Mouse (Mus musculus) heart, embryonic 11.5 days (tissue): ENCODE data around the gene Notch2. TPM values are rescaled to one million over a fixed set of nuclear protein-coding genes. Genes with fewer than 3 reads are reported as not detected.

Experiments
- ATAC-seq: fragments of 200-750 bp; cut with Nextera tagmentation; replicated peaks from 2 replicates; pipeline ENCODE4 v1.8.0; 2017; ENCODE audit warnings: moderate library complexity; ENCODE audit not compliant: insufficient number of reproducible peaks, low FRiP score, low TSS enrichment
- H3K27ac ChIP-seq: fragments of 300-500 bp; sonication (generic); 2 replicates; pipeline ENCODE4 v1.5.1; 2014; ENCODE audit warnings: mild to moderate bottlenecking, low read depth, low read length
- H3K27me3 ChIP-seq: fragments of 300-500 bp; sonication (generic); 2 replicates; pipeline ENCODE4 v1.6.1; 2014; ENCODE audit warnings: mild to moderate bottlenecking, low read length, mixed read lengths; ENCODE audit not compliant: control insufficient read depth, insufficient read depth
- H3K36me3 ChIP-seq: fragments of 300-500 bp; sonication (generic); 2 replicates; pipeline ENCODE4 v1.6.1; 2014; ENCODE audit warnings: mild to moderate bottlenecking, low read length, moderate library complexity, mixed read lengths; ENCODE audit not compliant: control insufficient read depth, insufficient read depth
- H3K4me1 ChIP-seq: fragments of 300-500 bp; sonication (generic); 2 replicates; pipeline ENCODE4 v1.6.1; 2014; ENCODE audit warnings: low read length; ENCODE audit not compliant: control insufficient read depth, insufficient read depth
- H3K4me2 ChIP-seq: fragments of 300-500 bp; sonication (generic); 2 replicates; pipeline ENCODE4 v1.6.1; 2014; ENCODE audit warnings: mild to moderate bottlenecking, moderate library complexity
- H3K4me3 ChIP-seq: fragments of 300-500 bp; sonication (generic); 2 replicates; pipeline ENCODE4 v1.5.1; 2014; ENCODE audit warnings: low read depth, low read length
- H3K9ac ChIP-seq: fragments of 300-500 bp; sonication (generic); 2 replicates; pipeline ENCODE4 v1.6.1; 2014; ENCODE audit warnings: mild to moderate bottlenecking, low read depth, low read length, moderate library complexity
- H3K9me3 ChIP-seq: fragments of 300-500 bp; sonication (generic); replicated peaks from 2 replicates; pipeline ENCODE4 v1.6.1; 2016; ENCODE audit warnings: low read length; ENCODE audit not compliant: control insufficient read depth
- WGBS: fragments of 180-500 bp; shearing (Covaris S2); extraction: QIAGEN DNeasy Blood & Tissue Kit; methylation state at CpG from one replicate; pipeline ENCODE4 v1.1.7; 2014; ENCODE audit not compliant: insufficient replicate concordance; 5-methylcytosine and 5-hydroxymethylcytosine counted together
- polyA plus RNA-seq: library from polyadenylated mRNA; unstranded; fragments of >200 nt; fragmentation: Nextera tagmentation; extraction: Ambion mirVana; gene quantifications from 2 replicates; pipeline ENCODE4 v1.2.1, GENCODE M21; 2014

Notch2 gene
- polyA plus RNA-seq, 1 experiment from 2014 or later = 12.5 TPM

DNA sequence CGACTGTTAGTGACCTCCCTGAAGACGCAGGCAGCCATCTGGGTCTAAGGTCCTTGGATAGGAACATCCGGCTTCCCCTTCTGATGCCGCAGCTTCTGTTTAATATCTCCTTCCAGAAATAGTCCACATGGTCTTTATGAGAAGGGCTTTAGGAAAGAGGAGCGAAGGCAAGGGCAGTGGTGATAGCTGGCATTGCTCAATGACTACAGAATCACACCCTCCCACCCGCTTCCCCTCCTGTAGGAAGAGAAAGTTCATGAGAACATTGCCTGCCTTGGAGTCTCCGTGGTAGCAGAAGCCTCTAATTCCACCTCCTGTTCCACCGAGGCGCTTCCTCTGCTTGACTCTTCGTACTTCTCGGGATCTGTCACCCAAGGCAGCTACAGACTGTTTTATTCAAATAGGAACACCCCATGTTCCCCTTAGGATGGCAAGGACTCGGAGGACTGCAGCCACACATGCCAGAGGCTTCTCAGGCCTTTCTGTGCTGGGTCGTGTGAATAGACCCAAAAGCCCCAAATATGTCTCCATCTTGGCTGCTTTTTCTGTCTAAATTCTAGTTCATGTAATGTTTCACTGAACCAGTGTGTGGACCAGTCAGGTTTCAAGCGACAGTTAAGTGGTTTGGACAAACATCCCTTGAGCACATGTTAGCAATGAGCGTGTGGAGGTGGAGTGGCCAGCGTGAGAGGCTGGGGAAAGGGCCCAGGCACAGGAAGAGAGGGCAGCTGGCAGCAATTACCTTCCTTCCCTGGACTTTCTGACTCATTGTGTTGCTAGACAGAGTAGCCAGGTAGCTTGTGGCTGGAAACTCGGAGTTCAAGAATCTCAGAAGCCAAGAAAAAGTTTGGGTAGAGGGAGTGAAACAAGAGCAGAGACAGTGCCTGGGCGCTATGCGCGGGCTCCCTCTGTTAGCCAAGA is 42.7 kb downstream of the Notch2 start:
- no peak for ATAC-seq
- H3K36me3 ChIP-seq = no peaks in the 10 kb centered on the region
- H3K4me2 ChIP-seq = no peak overlapping the region
- H3K27me3 ChIP-seq = no peaks in the 10 kb centered on the region
- no peak overlapping the region for H3K4me3 ChIP-seq
- no peak overlapping the region for H3K27ac ChIP-seq
- H3K9me3 ChIP-seq = no peaks in the 10 kb centered on the region
- no peak overlapping the region for H3K9ac ChIP-seq
- WGBS = 77% methylated on average over 20 of the region's 20 CpGs
- H3K4me1 ChIP-seq = peaks cover 20% of the 10 kb centered on the region

DNA sequence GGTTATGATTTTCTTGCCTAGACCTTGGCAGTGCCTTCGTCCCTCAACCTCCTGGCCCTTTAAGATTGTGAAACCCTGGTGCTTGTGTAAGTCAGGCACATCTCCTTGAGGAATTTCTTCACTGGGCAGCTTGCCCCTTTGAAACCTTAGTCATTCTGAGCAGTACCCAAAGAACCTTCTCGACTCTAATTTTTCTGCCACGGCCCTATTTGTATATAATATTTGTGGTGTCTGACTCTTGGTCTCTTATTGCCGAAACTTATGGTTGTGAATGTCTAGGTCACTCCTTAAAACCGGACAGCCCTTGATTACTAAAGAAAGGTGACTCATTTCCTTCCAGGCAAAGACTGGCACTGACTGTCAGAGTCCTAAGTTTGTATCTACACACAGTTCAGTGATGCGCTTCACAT is 43.6 kb downstream of the Notch2 start:
- no peaks in the 10 kb centered on the region for H3K9me3 ChIP-seq
- H3K36me3 ChIP-seq = no peaks in the 10 kb centered on the region
- H3K27ac ChIP-seq = no peak overlapping the region
- no peak overlapping the region for H3K4me2 ChIP-seq
- peaks cover 29% of the 10 kb centered on the region for H3K4me1 ChIP-seq
- no peak for ATAC-seq
- H3K27me3 ChIP-seq = no peaks in the 10 kb centered on the region
- no peak overlapping the region for H3K4me3 ChIP-seq
- H3K9ac ChIP-seq = no peak overlapping the region
- 70% methylated on average over 6 of the region's 6 CpGs for WGBS

DNA sequence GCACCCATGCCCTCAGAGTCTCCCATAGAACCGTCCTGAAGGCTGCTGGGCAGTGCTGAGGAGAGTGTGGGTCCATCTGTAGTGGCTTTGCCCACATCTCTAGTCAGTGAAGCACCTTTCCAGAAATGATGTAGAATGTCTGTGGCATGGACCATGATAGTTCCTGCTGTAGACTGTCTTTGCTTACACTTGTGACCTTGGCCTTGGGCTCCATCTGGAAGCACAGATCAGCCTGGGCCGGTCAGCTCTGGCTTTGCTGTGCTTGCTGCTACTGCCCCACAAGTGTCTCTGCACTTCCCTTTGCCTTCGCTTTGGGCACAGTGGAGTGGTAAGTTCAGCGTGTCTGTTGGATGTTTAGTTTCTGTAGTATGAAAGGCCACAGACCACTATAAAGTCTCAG is 45.7 kb downstream of the Notch2 start:
- 85% methylated on average over 4 of the region's 4 CpGs for WGBS
- no peaks in the 10 kb centered on the region for H3K36me3 ChIP-seq
- no peaks in the 10 kb centered on the region for H3K9me3 ChIP-seq
- no peaks in the 10 kb centered on the region for H3K27me3 ChIP-seq
- no peak overlapping the region for H3K4me3 ChIP-seq
- H3K9ac ChIP-seq = no peak overlapping the region
- H3K4me2 ChIP-seq = no peak overlapping the region
- ATAC-seq = no peak
- no peak overlapping the region for H3K27ac ChIP-seq
- H3K4me1 ChIP-seq = peaks cover 48% of the 10 kb centered on the region

DNA sequence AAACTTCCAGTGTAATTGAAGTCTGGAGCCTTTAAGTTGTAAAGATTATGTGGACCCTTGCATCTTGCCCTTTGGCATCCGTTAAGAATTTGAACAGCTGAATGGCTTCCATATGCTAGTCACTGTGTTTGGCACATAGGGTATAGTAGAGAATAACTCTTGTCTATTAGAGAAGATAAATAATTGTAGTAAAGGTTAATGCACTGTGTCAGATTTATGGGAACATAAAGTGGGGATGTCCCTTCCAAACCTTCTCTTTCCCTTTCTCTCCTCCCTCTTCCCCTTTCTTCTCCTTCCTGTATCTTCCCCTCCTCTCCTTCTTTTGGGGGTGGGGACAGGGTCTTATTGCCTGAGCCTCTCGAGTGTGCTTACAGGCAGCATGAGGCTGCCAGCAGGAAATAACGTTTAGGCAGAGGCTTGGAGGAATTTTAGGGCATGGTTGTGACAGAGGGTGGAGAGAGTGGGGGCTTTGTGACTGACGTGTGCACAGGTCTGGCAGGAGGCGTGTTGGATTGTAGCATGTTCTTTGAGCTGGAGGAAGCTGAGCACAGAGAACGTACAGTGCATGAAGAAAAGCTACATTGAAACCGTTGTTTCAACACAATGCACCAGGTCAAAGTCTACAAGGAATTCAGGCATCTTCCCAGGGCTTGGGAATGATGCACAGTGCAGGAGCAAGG is 47.8 kb downstream of the Notch2 start:
- peak overlapping the region; percentile 28; the same call in 1 of the 2 replicates for H3K9ac ChIP-seq

DNA sequence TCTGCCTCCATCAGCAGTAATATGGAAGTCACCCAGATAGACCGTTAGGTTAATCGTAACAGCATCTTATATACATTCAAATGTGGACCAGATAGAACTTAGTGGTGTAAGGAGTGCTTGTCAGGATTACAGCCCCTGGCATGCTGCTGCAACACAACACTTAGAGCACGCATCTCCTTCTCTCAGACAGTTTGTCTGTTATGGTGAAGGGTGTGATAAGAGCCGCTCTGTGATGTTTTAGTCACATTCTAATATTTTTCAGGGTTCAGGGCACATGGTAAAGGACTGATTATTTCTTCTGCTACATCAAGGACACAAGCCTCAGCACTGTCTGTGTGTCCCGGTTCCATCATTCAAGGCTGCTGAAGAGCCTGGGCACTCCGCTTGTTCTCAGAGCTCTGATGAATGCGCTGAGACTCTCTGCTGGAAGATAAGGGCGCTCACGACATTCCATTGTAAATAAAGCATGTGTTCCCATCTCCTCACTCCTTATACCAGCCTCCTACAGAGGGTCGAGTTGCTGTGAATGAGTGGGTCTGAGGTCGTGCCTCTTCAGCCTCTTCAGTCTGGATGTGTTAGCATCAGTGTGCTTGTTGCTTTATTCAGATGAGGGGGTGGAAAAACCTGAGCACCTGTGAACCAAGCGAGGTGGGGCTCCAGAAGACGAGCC is 48.5 kb downstream of the Notch2 start:
- no peaks in the 10 kb centered on the region for H3K36me3 ChIP-seq
- 30% methylated on average over 13 of the region's 13 CpGs for WGBS
- ATAC-seq = 0 out of 2 replicates have a peak, but pooled peaks have one; percentile 11
- no peaks in the 10 kb centered on the region for H3K27me3 ChIP-seq
- H3K4me1 ChIP-seq = peaks cover 39% of the 10 kb centered on the region
- no peaks in the 10 kb centered on the region for H3K9me3 ChIP-seq
- H3K4me3 ChIP-seq = no peak overlapping the region
- H3K9ac ChIP-seq = peak overlapping the region; percentile 43; the same call in 1 of the 2 replicates
- peak overlapping the region; percentile 12 for H3K4me2 ChIP-seq
- H3K27ac ChIP-seq = peak overlapping the region; percentile 85

More for the DNA sequence above, 47.8 kb downstream of the Notch2 start:
- Histone ChIP-seq H3K36me3 (no peaks in the 10 kb centered on the region), H3K27me3 (no peaks in the 10 kb centered on the region), H3K27ac (peak overlapping the region; percentile 50; the same call in 1 of the 2 replicates), H3K4me1 (peaks cover 44% of the 10 kb centered on the region), H3K4me3 (no peak overlapping the region), H3K4me2 (no peak overlapping the region), H3K9me3 (no peaks in the 10 kb centered on the region)
- 40% methylated on average over 7 of the region's 7 CpGs for WGBS
- no peak for ATAC-seq

DNA sequence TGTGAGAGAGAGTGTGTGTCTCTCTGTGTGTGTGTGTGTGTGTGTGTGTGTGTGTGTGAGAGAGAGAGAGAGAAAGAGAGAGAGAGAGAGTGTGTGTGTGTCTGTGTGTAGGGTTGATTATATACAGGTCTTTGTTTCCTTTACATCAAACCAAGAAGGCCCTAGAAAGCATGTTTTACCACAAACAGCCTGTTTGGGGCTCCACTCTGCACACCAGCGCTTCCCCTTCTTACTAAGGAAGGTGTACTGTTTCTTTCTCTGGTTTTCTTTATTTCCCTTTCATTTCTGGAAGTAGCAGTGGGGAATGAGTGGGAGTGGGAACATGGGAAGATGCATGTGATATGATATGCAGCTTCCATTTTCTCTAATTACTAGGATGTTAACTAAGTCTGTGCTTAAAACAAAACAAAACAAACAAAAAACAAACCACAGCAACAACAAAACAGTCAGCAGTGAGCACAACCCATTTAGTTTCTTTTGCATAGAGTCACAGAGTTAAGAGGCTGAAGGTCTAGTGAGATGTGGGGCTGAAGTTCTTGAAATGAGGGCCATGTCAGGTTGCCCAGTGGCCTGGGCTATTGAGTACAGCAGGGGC is 49.4 kb downstream of the Notch2 start:
- no peaks in the 10 kb centered on the region for H3K9me3 ChIP-seq
- H3K4me2 ChIP-seq = peak overlapping the region; percentile 34; the same call in 1 of the 2 replicates

DNA sequence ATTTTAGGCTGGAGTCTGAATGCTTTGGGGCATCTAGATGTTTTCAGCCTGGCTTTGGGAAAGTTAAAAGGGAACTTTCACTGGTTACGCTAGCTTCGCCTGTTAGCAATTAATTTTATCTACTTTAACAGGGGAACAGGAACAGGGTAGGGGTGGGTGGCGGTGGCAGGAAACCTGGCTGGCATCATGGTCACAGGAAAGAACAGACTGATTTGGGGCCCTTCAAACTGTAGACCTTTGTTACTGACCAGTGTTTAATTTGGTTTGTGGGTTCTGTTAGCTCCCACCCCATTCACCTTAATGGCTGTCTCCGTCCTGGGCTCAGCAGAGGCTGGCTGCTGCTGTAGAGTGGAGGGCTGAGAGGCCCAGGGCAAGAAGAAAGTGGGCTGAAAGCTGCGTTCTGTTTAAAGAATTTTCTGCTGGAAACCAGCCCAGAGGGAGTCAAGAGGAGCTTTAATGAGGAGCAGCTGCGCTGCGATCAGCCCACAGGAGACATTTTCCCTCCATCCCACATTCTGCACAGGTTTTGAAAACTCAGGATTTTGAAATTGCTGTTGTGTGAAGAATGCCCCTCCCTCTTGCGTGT is 50.0 kb downstream of the Notch2 start:
- 0 out of 2 replicates have a peak, but pooled peaks have one; percentile 35 for ATAC-seq
- 37% methylated on average over 8 of the region's 8 CpGs for WGBS
- H3K9ac ChIP-seq = peak overlapping the region; percentile 46; the same call in 1 of the 2 replicates
- peak overlapping the region; percentile 85 for H3K27ac ChIP-seq
- H3K4me1 ChIP-seq = peaks cover 39% of the 10 kb centered on the region
- H3K4me2 ChIP-seq = peak overlapping the region; percentile 34
- H3K36me3 ChIP-seq = no peaks in the 10 kb centered on the region
- no peaks in the 10 kb centered on the region for H3K9me3 ChIP-seq
- no peak overlapping the region for H3K4me3 ChIP-seq
- H3K27me3 ChIP-seq = no peaks in the 10 kb centered on the region

More for the DNA sequence above, 49.4 kb downstream of the Notch2 start:
- Histone ChIP-seq H3K9ac (peak overlapping the region; percentile 46; the same call in 1 of the 2 replicates), H3K4me1 (peaks cover 39% of the 10 kb centered on the region), H3K36me3 (no peaks in the 10 kb centered on the region), H3K27me3 (no peaks in the 10 kb centered on the region), H3K4me3 (no peak overlapping the region), H3K27ac (peak overlapping the region; percentile 85)
- WGBS = 63% methylated on average over 1 of the region's 1 CpGs
- ATAC-seq = no peak
